Mouse (Mus musculus): ENCODE measurements around the gene Bhlhe23. TPM values are rescaled to one million over a fixed set of nuclear protein-coding genes. Genes with fewer than 3 reads are reported as not detected.

Gene Bhlhe23
- total RNA-seq, 2 experiments from 2014 or later, result 0.16 TPM; not detected in 1

DNA sequence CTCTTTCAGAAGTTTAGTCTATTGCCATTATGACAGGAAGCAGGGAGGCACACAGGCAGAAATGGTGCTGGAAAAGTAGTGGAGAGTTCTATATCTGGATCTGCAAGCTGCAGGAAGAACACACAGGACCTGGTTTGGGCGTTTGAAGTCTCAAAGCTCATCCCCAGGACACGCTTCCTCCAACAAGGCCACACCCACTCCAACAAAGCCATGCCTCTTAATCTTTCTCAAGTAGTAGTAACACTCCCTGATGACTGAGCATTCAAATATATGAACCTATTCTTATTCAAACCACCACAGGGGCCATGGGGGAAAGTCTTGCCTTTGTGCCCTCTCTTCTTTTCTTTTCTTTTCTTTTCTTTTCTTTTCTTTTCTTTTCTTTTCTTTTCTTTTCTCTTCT, 3.6 kb upstream of the Bhlhe23 start:
- DNase-seq (ENCODE audit: low spot score in 2 of 2), result no peak
- intact Hi-C loops (cut with DNase I), result no loop called here

- intact Hi-C loops (cut with DNase I), result loop anchor here (1.0 to 10.0 kb wide), 4 partner anchors 34 to 505 kb away; partner anchors contain the start of gene Cables2
- DNase-seq (ENCODE audit: low spot score in 2 of 2), result peak; percentile 66 to 71
Measured at GRCm38 (mm10) chr2:180779226-180780104, 2.8 kb upstream of the Bhlhe23 start.

DNA sequence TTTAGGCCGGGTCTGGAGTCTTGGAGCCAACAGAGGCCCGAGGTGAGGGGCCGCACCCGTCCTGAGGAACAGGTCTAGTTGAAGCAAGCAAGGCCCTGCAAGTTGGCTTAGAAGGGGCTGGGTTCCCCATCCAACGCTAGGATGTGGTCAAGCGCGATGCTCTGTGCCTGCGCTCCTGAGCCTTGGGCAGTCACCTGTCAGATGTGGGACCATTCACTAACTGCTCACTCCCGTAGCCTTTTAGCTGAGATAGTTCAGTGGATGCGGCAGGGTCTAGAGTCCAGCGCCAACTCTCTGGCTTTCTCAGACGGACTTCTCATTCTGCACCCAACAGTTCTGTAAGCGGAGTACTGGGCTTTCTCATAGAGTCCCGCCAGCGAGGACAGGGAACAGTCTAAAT, 1.1 kb downstream of the Bhlhe23 start:
- intact Hi-C loops (cut with DNase I), result loop anchor here (5.0 to 10.0 kb wide), 2 partner anchors 303 to 501 kb away; partner anchors contain the start of gene Cables2
- no peak for DNase-seq (ENCODE audit: low spot score in 2 of 2)

- DNase-seq (ENCODE audit: low spot score in 2 of 2), result no peak
- intact Hi-C loops (cut with DNase I), result loop anchor here (5.0 to 10.0 kb wide), 2 partner anchors 303 to 500 kb away; partner anchors contain the start of gene Cables2
Measured at GRCm38 (mm10) chr2:180775223-180775622, 1.5 kb downstream of the Bhlhe23 start.

DNA sequence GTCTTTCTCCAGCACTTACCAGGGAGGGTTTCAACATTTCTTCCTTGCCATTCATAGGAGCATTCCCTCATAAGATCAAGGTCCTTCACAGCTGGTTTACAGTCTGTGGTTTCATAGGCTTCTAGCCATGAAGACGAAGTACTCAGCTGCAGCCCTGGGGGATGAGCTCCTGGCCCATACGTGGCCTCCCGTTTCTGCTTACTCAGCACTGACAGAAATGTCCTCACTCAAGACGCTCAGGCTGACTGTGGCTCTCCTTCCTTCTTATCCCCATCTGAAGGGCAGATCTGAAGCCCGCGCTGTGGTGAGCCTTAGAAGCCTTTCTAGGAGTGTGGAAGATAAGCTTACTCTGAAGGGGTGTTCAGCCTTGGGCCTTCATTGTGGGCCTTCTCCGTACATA, 11.0 kb downstream of the Bhlhe23 start:
- no peak for DNase-seq (ENCODE audit: low spot score in 2 of 2)
- intact Hi-C loops (cut with DNase I), result no loop called here

- intact Hi-C loops (cut with DNase I), result no loop called here
- DNase-seq (ENCODE audit: low spot score in 2 of 2), result no peak
Measured at GRCm38 (mm10) chr2:180764986-180765385, 11.7 kb downstream of the Bhlhe23 start.

GRCm38 (mm10) chr2:180758513-180759263, 18.0 kb downstream of the Bhlhe23 start:
- intact Hi-C loops (cut with DNase I), result no loop called here
- no peak for DNase-seq (ENCODE audit: low spot score in 2 of 2)

GRCm38 (mm10) chr2:180756786-180757185, 19.9 kb downstream of the Bhlhe23 start:
- intact Hi-C loops (cut with DNase I), result no loop called here
- no peak for DNase-seq (ENCODE audit: low spot score in 2 of 2)

DNA sequence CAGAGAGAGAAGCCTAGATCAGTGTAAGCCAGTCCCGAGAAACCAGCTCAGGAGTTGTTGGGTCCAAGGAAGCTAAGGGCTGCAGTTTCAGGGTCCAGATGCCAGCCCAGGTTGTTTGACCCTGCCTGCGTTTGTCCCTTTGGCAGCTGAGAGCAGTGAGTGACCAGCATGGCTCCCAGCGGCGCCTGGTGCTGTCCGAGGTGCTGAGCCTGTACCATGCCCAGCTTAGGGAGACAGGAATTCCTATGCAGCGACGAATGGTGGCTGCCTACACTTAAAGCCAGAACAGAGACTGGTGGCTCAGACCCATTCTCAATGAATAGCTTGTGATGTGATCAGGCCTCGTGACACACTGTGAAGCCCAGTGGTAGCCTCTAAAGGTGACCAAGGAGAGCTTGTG, 20.8 kb downstream of the Bhlhe23 start:
- DNase-seq (ENCODE audit: low spot score in 2 of 2), result no peak
- intact Hi-C loops (cut with DNase I), result no loop called here

DNA sequence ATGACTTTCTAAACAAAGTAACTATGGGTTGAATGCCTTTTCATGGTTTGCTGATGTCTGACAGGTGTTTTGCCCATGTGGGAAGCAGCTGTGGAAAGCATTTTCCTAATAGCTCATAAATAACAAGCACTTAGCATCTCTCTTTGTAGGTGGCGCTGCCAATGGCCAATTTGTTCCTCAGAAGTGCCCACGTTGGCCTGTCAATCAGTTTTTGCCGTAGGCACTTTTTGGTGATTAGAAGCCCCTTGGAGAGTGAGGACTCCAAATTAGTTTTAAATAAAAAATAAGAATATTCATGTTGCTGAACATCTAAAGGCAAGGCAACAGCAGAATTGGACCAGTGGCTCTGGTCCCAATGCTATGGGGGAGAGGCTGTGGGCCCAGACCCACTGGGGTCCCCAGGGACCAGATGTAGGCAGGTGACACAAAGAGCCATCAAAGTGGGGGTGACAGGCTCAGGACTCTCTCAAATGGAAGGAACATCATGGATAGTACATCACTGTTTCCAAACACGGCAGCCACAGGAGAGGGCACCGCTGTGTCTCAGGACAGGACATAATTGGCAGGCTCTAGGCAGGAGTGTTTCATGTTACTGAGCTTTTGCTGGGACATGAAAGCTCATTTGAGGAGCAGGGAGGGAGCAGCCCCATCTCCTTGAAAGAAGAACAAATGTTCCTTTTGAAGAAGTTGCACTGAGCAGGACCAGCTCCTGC, 21.6 kb downstream of the Bhlhe23 start:
- DNase-seq (ENCODE audit: low spot score in 2 of 2), result no peak
- intact Hi-C loops (cut with DNase I), result no loop called here

- intact Hi-C loops (cut with DNase I), result loop anchor here (5.0 kb wide), 1 partner anchor 187 kb away; no protein-coding TSS in a partner anchor
- no peak for DNase-seq (ENCODE audit: low spot score in 2 of 2)
Measured at GRCm38 (mm10) chr2:180748904-180749303, 27.8 kb downstream of the Bhlhe23 start.

DNA sequence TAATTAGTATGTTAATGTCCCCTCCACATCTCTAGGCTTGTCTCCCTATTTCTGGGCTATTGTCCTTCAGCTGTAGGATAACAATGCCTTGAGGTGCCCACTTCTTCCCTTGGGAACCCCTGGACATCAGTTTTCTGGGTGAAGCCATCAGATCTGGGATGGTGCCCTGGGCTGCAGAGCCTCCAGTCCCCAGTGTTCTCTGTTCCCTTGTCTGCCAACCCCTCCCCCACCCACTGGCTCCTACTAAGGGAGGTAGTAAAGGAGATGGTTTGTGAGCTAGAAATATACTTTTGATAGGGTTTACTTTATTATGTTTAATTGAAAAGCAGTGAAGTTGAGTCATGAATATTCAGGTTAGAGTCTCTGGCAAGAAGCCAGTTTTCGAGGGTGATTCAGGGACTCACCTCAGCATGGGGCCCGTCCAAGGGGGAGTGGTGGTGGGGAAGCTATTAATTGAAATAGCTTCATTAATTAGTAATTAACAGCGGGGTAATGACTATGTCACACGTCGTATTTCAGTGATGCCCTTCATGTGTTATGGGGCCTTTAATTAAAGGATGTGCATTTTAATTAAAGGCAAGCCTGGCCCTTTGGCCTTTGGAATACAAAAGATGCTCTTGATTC, 30.0 kb downstream of the Bhlhe23 start:
- intact Hi-C loops (cut with DNase I), result loop anchor here (5.0 kb wide), 1 partner anchor 184 kb away; no protein-coding TSS in a partner anchor
- no peak for DNase-seq (ENCODE audit: low spot score in 2 of 2)

GRCm38 (mm10) chr2:180745248-180745927, 31.3 kb downstream of the Bhlhe23 start:
- intact Hi-C loops (cut with DNase I), result loop anchor here (1.0 to 5.0 kb wide), 4 partner anchors 34 to 183 kb away; no protein-coding TSS in a partner anchor
- peak; percentile 85 to 92 for DNase-seq (ENCODE audit: low spot score in 2 of 2)

DNA sequence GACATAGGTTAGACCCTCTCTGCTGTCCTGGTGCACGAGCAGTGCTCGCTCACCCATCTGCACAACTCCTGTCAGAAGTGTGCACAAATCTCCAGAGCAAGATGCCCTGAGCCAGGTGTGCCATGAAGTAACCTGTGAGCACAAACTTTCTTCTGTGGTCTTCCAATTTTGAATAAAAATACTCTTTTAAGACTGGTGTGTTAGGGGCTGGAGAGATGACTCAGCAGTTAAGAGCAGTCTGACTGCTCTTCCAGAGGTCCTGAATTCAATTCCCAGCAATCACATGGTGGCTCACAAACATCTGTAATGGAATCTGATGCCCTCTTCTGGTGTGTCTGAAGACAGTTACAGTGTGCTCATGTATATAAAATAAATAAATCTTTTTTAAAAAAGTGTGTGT, 33.4 kb downstream of the Bhlhe23 start:
- no peak for DNase-seq (ENCODE audit: low spot score in 2 of 2)
- intact Hi-C loops (cut with DNase I), result no loop called here

DNA sequence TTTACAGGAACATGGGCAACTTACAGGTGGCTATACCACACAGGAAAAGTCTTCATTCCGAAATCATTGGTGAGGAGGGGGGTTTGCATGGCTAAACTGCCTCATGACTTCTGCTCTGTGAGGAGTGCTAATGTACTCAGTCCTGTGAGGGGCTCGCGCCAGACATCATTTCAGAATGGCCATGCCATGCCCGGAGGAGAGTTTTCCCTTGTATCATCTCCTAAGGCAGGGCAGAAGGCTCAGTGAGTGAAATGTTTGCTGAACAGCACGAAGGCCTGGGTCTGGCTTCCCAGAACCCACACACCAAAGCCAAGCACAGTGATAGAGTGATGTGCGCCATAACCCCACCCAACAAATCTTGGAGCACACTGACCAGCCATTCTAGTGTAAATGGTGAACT, 33.9 kb downstream of the Bhlhe23 start:
- no peak for DNase-seq (ENCODE audit: low spot score in 2 of 2)
- intact Hi-C loops (cut with DNase I), result no loop called here

- no peak for DNase-seq (ENCODE audit: low spot score in 2 of 2)
- intact Hi-C loops (cut with DNase I), result no loop called here
Measured at GRCm38 (mm10) chr2:180741421-180741820, 35.3 kb downstream of the Bhlhe23 start.

DNA sequence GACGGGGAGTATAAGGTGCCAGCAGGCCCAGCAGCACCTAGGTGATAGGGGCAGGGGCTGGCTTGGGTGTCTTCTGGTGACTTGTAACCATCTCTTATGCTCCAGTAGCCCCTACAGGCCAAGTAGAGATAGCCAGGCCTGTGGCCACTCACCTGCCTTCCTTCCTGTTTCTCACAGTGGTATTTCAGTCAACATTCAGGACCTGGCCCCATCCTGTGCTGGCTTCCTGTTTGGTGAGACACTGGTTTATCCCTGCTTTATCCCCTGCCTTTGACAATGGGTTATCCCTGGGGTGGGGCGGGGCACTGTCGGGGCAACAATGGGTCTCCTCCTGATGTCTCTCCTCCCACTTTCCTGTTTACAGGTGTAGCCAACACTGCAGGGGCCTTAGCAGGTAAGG, 36.4 kb downstream of the Bhlhe23 start:
- intact Hi-C loops (cut with DNase I), result no loop called here
- DNase-seq (ENCODE audit: low spot score in 2 of 2), result no peak

- DNase-seq (ENCODE audit: low spot score in 2 of 2), result no peak
- intact Hi-C loops (cut with DNase I), result no loop called here
Measured at GRCm38 (mm10) chr2:180737984-180738383, 38.7 kb downstream of the Bhlhe23 start.

- intact Hi-C loops (cut with DNase I), result no loop called here
- DNase-seq (ENCODE audit: low spot score in 2 of 2), result peak; percentile 20 to 65
Measured at GRCm38 (mm10) chr2:180735232-180735631, 41.5 kb downstream of the Bhlhe23 start.
